Mouse (Mus musculus): ENCODE results near the gene Zfp143.

GRCm38 (mm10) chr7:110108967-110109610, 48.1 kb downstream of the Zfp143 start:
- TF ChIP-seq EP300 (IDR thresholded peaks at IDR 0.05; ENCODE audit: low read length), result peak; percentile 87
- peak; percentile 86 for TF ChIP-seq TCF12 (IDR thresholded peaks at IDR 0.05; ENCODE audit: low read depth, low read length)
- no peak for TF ChIP-seq KAT2A (IDR thresholded peaks at IDR 0.05; ENCODE audit: insufficient replicate concordance, low read length)
- no peak for TF ChIP-seq NRF1 (IDR thresholded peaks at IDR 0.05; ENCODE audit: low read depth, low read length)
- TF ChIP-seq CTCF (conservative IDR thresholded peaks at IDR 0.05 in 1 of 2, IDR thresholded peaks at IDR 0.05 in 1 of 2; ENCODE audit: low read depth in 2 of 2, low read length in 2 of 2), result 0 out of 4 replicates have a peak, but pooled peaks of 1 of the 2 experiments have one; percentile 26
- no peak for TF ChIP-seq ZKSCAN1 (IDR thresholded peaks at IDR 0.05; ENCODE audit: borderline replicate concordance, low read depth, low read length)
- TF ChIP-seq POLR2A (IDR thresholded peaks at IDR 0.05; ENCODE audit: low read depth, low read length), result peak; percentile 43
- TF ChIP-seq USF1 (IDR thresholded peaks at IDR 0.05; ENCODE audit: low read depth, low read length), result no peak
- peak; percentile 77 for TF ChIP-seq CHD2 (IDR thresholded peaks at IDR 0.05; ENCODE audit: low read length)
- no peak; the same call in none of the 2 replicates for TF ChIP-seq MEF2A (IDR thresholded peaks at IDR 0.05; ENCODE audit: borderline replicate concordance, low read depth, low read length)
- TF ChIP-seq MXI1 (IDR thresholded peaks at IDR 0.05; ENCODE audit: low read depth, low read length), result peak; percentile 47; the same call in 1 of the 2 replicates
- peak; percentile 74 for TF ChIP-seq BHLHE40 (IDR thresholded peaks at IDR 0.05; ENCODE audit: low read depth, low read length)

Data from CH12.LX (cell line).